Mouse (Mus musculus) E14TG2a.4 (cell line): ENCODE measurements around the gene Dpp4.

Source experiments
- CTCF ChIP-seq: conservative IDR thresholded peaks from 2 replicates; pipeline ENCODE4 v1.5.1; 2014; ENCODE audit warnings: low read length
- NANOG ChIP-seq: IDR thresholded peaks from 2 replicates; pipeline ENCODE4 v1.6.1; 2014; ENCODE audit warnings: borderline replicate concordance, low read length, mixed read lengths
- POU5F1 ChIP-seq: IDR thresholded peaks from 2 replicates; pipeline ENCODE4 v1.6.1; 2014; ENCODE audit warnings: low read length, borderline replicate concordance

- no peak for TF ChIP-seq CTCF
- no peak for TF ChIP-seq NANOG
- TF ChIP-seq POU5F1, result no peak
These were observed at the start of gene Dpp4 for GRCm38 (mm10) chr2:62412081-62412821.
